Mouse (Mus musculus) stomach, embryonic 14.5 days (tissue): ENCODE data around the gene Fxyd3. TPM values are rescaled to one million over a fixed set of nuclear protein-coding genes. Genes with fewer than 3 reads are reported as not detected.

ENCODE experiments used
- ATAC-seq: fragments of 200-750 bp; cut with Nextera tagmentation; 2 replicates; pipeline ENCODE4 v1.8.0; 2017; ENCODE audit warnings: low read depth, moderate TSS enrichment; ENCODE audit not compliant: insufficient number of reproducible peaks, insufficient read depth, low FRiP score
- H3K27ac ChIP-seq: fragments of 300-500 bp; sonication (generic); 2 replicates; pipeline ENCODE4 v1.5.1; 2014; ENCODE audit warnings: mild to moderate bottlenecking, low read length, moderate library complexity, mixed read lengths
- H3K27me3 ChIP-seq: fragments of 300-500 bp; sonication (generic); 2 replicates; pipeline ENCODE4 v1.6.1; 2014; ENCODE audit warnings: low read length, control low read depth, mixed read lengths; ENCODE audit not compliant: control insufficient read depth, insufficient read depth
- H3K36me3 ChIP-seq: fragments of 300-500 bp; sonication (generic); 2 replicates; pipeline ENCODE4 v1.6.1; 2014; ENCODE audit warnings: mild to moderate bottlenecking, control low read depth, low read length, moderate library complexity, mixed read lengths; ENCODE audit not compliant: control insufficient read depth, insufficient read depth
- H3K4me1 ChIP-seq: fragments of 300-500 bp; sonication (generic); 2 replicates; pipeline ENCODE4 v1.6.1; 2014; ENCODE audit warnings: low read length, control low read depth, mixed read lengths; ENCODE audit not compliant: control insufficient read depth, insufficient read depth
- H3K4me2 ChIP-seq: fragments of 300-500 bp; sonication (generic); replicated peaks from 2 replicates; pipeline ENCODE4 v1.6.1; 2014; ENCODE audit warnings: low read depth, low read length, control low read depth
- H3K4me3 ChIP-seq: fragments of 300-500 bp; sonication (generic); 2 replicates; pipeline ENCODE4 v1.5.1; 2014; ENCODE audit warnings: low read depth, low read length, control low read depth
- H3K9ac ChIP-seq: fragments of 300-500 bp; sonication (generic); replicated peaks from 2 replicates; pipeline ENCODE4 v1.6.1; 2014; ENCODE audit warnings: low read depth, mild to moderate bottlenecking, control low read depth, low read length, moderate library complexity, mixed read lengths
- H3K9me3 ChIP-seq: fragments of 300-500 bp; sonication (generic); 2 replicates; pipeline ENCODE4 v1.6.1; 2016; ENCODE audit warnings: low read depth, low read length, control low read depth; ENCODE audit not compliant: control insufficient read depth
- WGBS: fragments of 180-500 bp; shearing (Covaris S2); extraction: QIAGEN DNeasy Blood & Tissue Kit; methylation state at CpG from one replicate; pipeline ENCODE4 v1.1.7; 2014; 5-methylcytosine and 5-hydroxymethylcytosine counted together
- polyA plus RNA-seq: library from polyadenylated mRNA; unstranded; fragments of >200 nt; fragmentation: Nextera tagmentation; extraction: Ambion mirVana; gene quantifications from 2 replicates; pipeline ENCODE4 v1.2.1, GENCODE M21; 2014

Gene Fxyd3
- polyA plus RNA-seq, 1 experiment from 2014 or later: 479 TPM

DNA sequence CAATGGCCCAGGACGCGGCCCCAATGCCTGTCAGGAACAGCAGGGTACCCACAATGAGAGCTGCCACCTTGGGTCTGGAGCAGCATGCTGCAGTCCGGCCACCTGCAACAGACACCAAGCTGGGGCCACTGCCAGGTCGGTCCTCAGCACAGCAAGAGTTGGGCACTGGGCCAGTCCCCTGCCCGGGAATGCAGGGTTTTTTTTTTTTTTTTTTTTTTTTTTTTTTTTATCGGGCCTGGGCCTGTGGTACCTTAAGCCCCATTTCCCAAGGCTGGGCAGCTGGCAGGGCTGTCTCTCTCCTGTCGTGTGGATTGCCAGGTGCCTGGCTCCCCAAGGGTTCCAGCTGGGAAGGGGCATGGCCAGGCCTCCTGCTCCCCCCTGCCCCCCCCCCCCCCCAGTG, 32.6 kb upstream of the Fxyd3 start:
- Histone ChIP-seq H3K4me1 (peaks cover 4% of the 10 kb centered on the region; the same call in 1 of the 2 replicates), H3K36me3 (no peaks in the 10 kb centered on the region), H3K27ac (no peak overlapping the region), H3K9me3 (no peaks in the 10 kb centered on the region), H3K4me2 (no peak overlapping the region), H3K27me3 (no peaks in the 10 kb centered on the region), H3K4me3 (no peak overlapping the region), H3K9ac (no peak overlapping the region)
- WGBS: 41% methylated on average over 6 of the region's 7 CpGs
- ATAC-seq: no peak

DNA sequence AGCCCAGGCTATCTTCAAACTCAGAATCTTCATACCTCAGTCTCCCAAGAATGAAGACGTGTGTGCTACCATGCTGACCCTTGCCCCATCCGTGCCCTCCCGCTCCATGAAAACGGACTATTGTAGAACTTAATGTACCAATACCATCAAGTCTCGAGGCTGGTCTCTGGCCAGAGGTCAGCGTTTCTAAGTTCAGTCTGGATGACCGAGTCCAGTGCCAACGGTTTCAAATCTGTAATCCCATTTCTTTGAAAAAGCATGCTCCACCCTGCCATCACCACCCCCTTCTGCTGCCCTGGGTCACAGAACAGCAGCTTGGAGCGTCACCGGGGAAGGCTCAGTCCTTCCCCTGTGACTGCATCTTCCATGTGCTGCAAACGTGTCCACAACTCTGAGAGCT, 31.3 kb upstream of the Fxyd3 start:
- Histone ChIP-seq H3K9ac (no peak overlapping the region), H3K27me3 (no peaks in the 10 kb centered on the region), H3K4me3 (no peak overlapping the region), H3K4me2 (no peak overlapping the region), H3K4me1 (peaks cover 4% of the 10 kb centered on the region; the same call in 1 of the 2 replicates), H3K36me3 (no peaks in the 10 kb centered on the region), H3K9me3 (no peaks in the 10 kb centered on the region), H3K27ac (no peak overlapping the region)
- no peak for ATAC-seq
- 89% methylated on average over 11 of the region's 11 CpGs for WGBS

DNA sequence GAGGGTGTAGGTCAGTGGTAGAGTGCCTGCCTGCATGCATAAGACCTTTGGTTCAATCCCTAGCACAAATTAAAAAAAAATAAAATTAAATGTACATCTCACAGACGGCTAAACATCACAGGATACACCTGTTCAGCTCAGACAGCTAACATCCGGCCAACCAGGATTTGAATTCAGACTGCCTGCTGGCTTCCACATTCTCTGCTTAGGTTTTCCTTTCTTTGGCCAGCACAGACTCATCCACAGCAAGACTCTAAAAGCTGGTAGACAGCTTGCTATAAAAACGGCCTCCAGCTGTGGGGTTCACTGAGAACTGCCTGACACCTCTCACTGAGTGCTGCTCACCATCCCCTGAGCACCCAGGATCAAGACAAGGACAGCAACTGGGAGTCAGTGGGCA, 29.7 kb upstream of the Fxyd3 start:
- Histone ChIP-seq H3K27ac (no peak overlapping the region), H3K9ac (no peak overlapping the region), H3K36me3 (no peaks in the 10 kb centered on the region), H3K4me2 (no peak overlapping the region), H3K4me1 (peaks cover 2% of the 10 kb centered on the region; the same call in 1 of the 2 replicates), H3K9me3 (no peaks in the 10 kb centered on the region), H3K4me3 (no peak overlapping the region), H3K27me3 (no peaks in the 10 kb centered on the region)
- ATAC-seq: no peak
- 50% methylated on average over 3 of the region's 3 CpGs for WGBS

DNA sequence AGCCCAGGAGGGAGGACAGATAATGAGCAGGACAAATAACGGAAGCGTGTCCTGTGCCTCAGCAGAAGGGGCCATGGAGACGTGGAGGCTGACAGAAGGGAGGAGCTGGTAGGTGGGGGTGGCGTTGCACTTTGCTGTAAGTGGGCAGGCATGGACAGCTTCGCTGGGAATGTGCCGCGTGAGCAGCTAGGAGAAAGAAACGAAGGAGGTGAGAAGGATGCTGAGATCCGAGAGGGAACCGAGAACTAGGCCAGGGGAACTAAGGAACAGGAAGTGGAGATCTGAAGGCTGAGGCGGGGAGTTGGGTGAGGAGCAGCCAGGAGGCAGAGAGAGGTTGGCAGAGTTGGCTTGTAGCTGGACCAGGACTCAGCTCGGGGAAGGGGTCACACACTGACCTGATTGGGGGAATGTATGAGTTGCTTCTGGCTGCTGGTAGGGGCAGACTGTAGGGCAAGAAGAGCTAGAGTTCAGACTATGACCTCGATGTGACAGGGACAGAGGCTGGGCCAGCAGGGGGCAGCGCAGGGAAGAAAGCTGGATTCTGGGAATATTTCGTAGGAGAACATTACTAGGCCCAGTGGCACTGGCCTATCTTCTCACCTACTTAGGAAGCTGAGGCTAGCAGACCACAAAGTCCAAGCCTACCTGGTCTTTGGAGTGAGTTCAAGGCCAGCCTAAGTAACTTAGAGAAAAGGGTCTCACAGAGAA, 28.7 kb upstream of the Fxyd3 start:
- Histone ChIP-seq H3K9ac (no peak overlapping the region), H3K4me1 (no peaks in the 10 kb centered on the region), H3K4me2 (no peak overlapping the region), H3K9me3 (no peaks in the 10 kb centered on the region), H3K36me3 (no peaks in the 10 kb centered on the region), H3K27ac (no peak overlapping the region), H3K27me3 (no peaks in the 10 kb centered on the region), H3K4me3 (no peak overlapping the region)
- no peak for ATAC-seq
- 48% methylated on average over 15 of the region's 15 CpGs for WGBS

DNA sequence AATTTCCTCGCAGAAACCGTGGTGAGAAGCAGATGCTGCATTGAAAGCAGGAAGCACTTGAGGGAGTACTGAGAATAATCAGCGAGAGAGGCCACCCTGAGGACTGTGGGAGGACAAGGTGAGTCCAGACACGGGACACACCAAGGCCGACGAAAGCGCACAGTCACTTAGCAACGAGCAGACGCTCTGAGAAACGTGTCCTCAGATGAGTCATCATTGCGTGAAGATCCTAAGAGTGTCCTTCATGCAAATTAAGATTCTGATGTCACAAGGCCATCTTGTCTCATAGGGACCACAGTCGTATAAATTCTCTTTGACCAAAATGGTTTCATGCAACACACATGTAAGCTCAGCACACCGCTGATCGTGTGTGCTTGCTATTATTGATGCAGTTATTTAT, 24.3 kb upstream of the Fxyd3 start:
- no peak for ATAC-seq
- no peak overlapping the region for H3K4me2 ChIP-seq
- no peaks in the 10 kb centered on the region for H3K9me3 ChIP-seq
- 74% methylated on average over 14 of the region's 14 CpGs for WGBS
- no peaks in the 10 kb centered on the region for H3K4me1 ChIP-seq
- H3K27me3 ChIP-seq: no peaks in the 10 kb centered on the region
- H3K9ac ChIP-seq: no peak overlapping the region
- H3K36me3 ChIP-seq: no peaks in the 10 kb centered on the region
- no peak overlapping the region for H3K4me3 ChIP-seq
- no peak overlapping the region for H3K27ac ChIP-seq

DNA sequence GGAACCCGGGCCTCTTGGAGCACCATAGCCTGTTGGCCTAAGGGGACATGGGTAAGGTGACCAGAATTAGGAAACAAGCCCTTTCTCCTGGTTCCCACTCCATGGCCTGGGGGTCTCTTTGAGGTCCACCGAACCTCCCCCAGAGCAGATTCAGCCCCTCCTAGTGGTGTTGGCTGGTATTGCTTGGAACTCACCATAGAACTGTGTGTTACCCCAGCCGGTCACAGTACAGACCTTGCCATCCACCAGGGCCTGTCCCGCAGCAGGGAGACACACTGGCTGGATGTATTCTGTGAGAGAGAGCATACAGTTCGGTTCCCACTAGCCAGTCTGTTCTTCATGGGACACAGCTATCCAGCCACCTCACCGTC, 23.1 kb upstream of the Fxyd3 start:
- ATAC-seq: no peak
- H3K4me1 ChIP-seq: no peaks in the 10 kb centered on the region
- WGBS: 87% methylated on average over 6 of the region's 6 CpGs

DNA sequence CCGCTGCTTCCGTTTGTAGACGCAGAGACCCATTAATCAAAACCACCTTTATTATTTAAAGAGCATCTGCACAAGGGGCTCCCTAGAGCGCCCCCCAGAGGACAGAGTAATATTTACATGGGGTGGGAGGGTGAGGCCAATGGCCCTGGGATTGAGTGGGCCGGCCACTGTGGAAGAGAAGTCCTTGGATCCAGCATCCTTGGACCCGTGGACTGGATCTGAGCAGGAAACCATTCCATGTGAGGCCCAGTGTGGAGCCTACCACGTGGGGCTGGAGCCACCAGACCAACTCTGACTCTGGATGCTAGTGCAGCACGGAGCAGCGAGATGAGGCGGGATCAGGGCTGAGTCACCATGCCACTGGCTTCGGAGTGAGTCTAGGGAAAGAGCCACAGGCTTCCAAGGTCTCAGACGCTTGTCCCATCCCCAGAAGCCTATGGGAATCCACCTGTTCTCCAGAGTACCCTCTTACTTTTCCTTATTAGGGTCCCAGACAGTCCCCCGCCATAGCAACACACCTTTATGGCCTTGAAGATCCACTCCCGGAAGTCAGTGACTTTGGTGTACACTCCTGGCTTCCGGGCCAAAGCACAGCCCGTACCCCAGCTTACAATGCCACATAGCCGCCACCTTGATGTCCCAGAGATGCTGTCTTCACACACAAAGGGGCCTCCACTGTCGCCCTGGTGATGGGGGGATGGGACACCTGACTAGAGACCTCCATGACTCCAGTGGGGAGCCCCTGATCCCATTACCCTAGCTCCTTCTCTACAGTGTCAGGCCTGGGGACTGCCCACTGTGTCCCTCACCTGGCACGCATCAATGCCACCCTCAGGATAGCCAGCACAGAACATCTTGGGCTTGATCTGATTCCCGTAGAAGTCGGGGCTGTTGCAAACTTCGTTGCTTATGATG, 22.4 kb upstream of the Fxyd3 start:
- 72% methylated on average over 22 of the region's 22 CpGs for WGBS
- Histone ChIP-seq H3K27me3 (no peaks in the 10 kb centered on the region), H3K4me2 (no peak overlapping the region), H3K9me3 (no peaks in the 10 kb centered on the region), H3K4me3 (no peak overlapping the region), H3K27ac (no peak overlapping the region), H3K36me3 (no peaks in the 10 kb centered on the region), H3K4me1 (no peaks in the 10 kb centered on the region), H3K9ac (no peak overlapping the region)
- no peak for ATAC-seq

More for the DNA sequence above, 23.1 kb upstream of the Fxyd3 start:
- Histone ChIP-seq H3K36me3 (no peaks in the 10 kb centered on the region), H3K27ac (no peak overlapping the region), H3K9ac (no peak overlapping the region), H3K4me3 (no peak overlapping the region), H3K9me3 (no peaks in the 10 kb centered on the region), H3K4me2 (no peak overlapping the region), H3K27me3 (no peaks in the 10 kb centered on the region)

DNA sequence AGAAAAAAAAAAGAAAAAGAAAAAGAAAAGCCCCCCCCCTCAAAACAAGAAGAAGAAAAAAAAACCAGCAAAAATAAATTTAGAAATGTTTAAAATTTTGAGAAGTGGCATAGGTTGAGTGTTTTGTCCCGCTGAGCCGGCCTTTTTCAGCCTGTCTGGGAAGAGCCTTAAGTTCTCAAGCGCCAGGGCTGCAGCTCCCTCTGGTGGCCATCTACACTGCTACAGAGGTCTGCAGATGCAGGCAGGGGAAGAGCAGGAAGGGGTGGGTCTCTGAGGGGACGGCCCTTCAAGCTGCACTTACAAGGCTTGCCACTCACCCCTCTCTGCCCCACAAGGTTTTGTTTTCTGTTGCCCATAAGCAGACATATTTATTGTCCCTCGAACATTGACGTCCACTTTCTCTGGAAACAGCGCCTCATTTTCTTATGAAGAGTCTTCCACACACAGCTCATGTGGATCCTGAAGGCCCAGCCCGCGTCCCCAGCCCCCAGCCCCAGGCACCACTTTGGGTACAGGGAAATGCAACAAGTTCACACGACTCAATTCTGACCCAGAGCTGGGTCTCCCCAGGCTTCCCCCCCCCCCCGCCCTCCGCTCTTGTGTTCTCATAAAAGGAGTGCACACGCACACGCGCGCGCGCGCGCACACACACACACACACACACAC, 21.2 kb upstream of the Fxyd3 start:
- Histone ChIP-seq H3K9ac (no peak overlapping the region), H3K27me3 (no peaks in the 10 kb centered on the region), H3K4me1 (no peaks in the 10 kb centered on the region), H3K9me3 (no peaks in the 10 kb centered on the region), H3K36me3 (no peaks in the 10 kb centered on the region), H3K4me2 (peak overlapping the region; percentile 32), H3K27ac (no peak overlapping the region), H3K4me3 (no peak overlapping the region)
- peak; percentile 94 for ATAC-seq
- WGBS: 45% methylated on average over 20 of the region's 20 CpGs
